Mouse (Mus musculus) urinary bladder, adult 2 months (tissue): Measurements from ENCODE around the gene Gm17571. TPM values are rescaled to one million over a fixed set of nuclear protein-coding genes. Genes with fewer than 3 reads are reported as not detected.

Source experiments
- DNase-seq: peaks from one replicate; pipeline ENCODE4 v3.0.0; 2022; ENCODE audit warnings: low spot score
- polyA plus RNA-seq: library from polyadenylated mRNA; depleted of rRNA; stranded (reverse); fragments of >200 nt; gene quantifications from 2 replicates; pipeline ENCODE4 v1.2.3, GENCODE M21; 2012; rRNA removed

The Gm17571 gene
- polyA plus RNA-seq, 1 experiment, result not detected

GRCm38 (mm10) chr9:13455231-13455630 is 8.7 kb upstream of the Gm17571 start:
- no peak for DNase-seq

GRCm38 (mm10) chr9:13454651-13455123 is 8.1 kb upstream of the Gm17571 start:
- no peak for DNase-seq

- DNase-seq, result no peak
Observed at GRCm38 (mm10) chr9:13448716-13449115, 2.2 kb upstream of the Gm17571 start.

- no peak for DNase-seq
Observed at GRCm38 (mm10) chr9:13446236-13446635, 317 bp downstream of the Gm17571 start.

- no peak for DNase-seq
Observed at GRCm38 (mm10) chr9:13443484-13444211, 2.9 kb downstream of the Gm17571 start.

- DNase-seq, result no peak
Observed at GRCm38 (mm10) chr9:13442012-13442735, 4.4 kb downstream of the Gm17571 start.

- no peak for DNase-seq
Observed at GRCm38 (mm10) chr9:13440911-13441310, 5.6 kb downstream of the Gm17571 start.

GRCm38 (mm10) chr9:13433501-13434090 is 13.0 kb downstream of the Gm17571 start:
- DNase-seq, result no peak

- no peak for DNase-seq
Observed at GRCm38 (mm10) chr9:13431646-13432045, 14.9 kb downstream of the Gm17571 start.

- DNase-seq, result no peak
Observed at GRCm38 (mm10) chr9:13430744-13431143, 15.8 kb downstream of the Gm17571 start.

GRCm38 (mm10) chr9:13430302-13430701 is 16.3 kb downstream of the Gm17571 start:
- no peak for DNase-seq

- DNase-seq, result no peak
Observed at GRCm38 (mm10) chr9:13429477-13430125, 17.0 kb downstream of the Gm17571 start.

GRCm38 (mm10) chr9:13425031-13425940 is 21.3 kb downstream of the Gm17571 start:
- DNase-seq, result peak; percentile 32

GRCm38 (mm10) chr9:13414230-13414766 is 32.3 kb downstream of the Gm17571 start:
- no peak for DNase-seq

Other genes with a start within 250 kb of the Gm17571 start
- gene Jrkl, start 200.9 kb downstream of the Gm17571 start, polyA plus RNA-seq, result 8.2 and 10.4 TPM in 2 replicates
- gene Ccdc82, start 199.8 kb downstream of the Gm17571 start, polyA plus RNA-seq, result 33.1 and 34.8 TPM in 2 replicates
- gene Maml2, start 148.8 kb downstream of the Gm17571 start, polyA plus RNA-seq, result 14.1 and 17.7 TPM in 2 replicates